Mouse (Mus musculus) testis, adult 2 months (tissue): ENCODE measurements around the gene Pllp. TPM values are rescaled to one million over a fixed set of nuclear protein-coding genes. Genes with fewer than 3 reads are reported as not detected.

ENCODE experiments used
- H3K27ac ChIP-seq: fragments of 200-500 bp; 2 replicates; pipeline ENCODE4 v1.5.1; 2012; ENCODE audit warnings: low read depth, low read length; ENCODE audit not compliant: control insufficient read depth, insufficient read depth
- H3K27me3 ChIP-seq: fragments of 200-500 bp; 2 replicates; pipeline ENCODE4 v1.6.1; 2012; ENCODE audit warnings: mild to moderate bottlenecking, low read length, moderate library complexity; ENCODE audit not compliant: control insufficient read depth, insufficient read depth
- H3K36me3 ChIP-seq: fragments of 200-500 bp; 2 replicates; pipeline ENCODE4 v1.6.1; 2012; ENCODE audit warnings: mild to moderate bottlenecking, low read length; ENCODE audit not compliant: control insufficient read depth, insufficient read depth
- H3K4me1 ChIP-seq: fragments of 200-500 bp; 2 replicates; pipeline ENCODE4 v1.6.1; 2012; ENCODE audit warnings: low read length; ENCODE audit not compliant: control insufficient read depth, insufficient read depth
- H3K4me3 ChIP-seq: fragments of 200-500 bp; 2 replicates; pipeline ENCODE4 v1.5.1; 2012; ENCODE audit warnings: low read depth, mild to moderate bottlenecking, low read length, moderate library complexity, mixed read lengths; ENCODE audit not compliant: control insufficient read depth
- CTCF ChIP-seq: fragments of 200-500 bp; IDR thresholded peaks from 2 replicates; pipeline ENCODE4 v1.5.1; 2012; ENCODE audit warnings: low read depth, mild to moderate bottlenecking, inconsistent platforms, low read length, moderate library complexity; ENCODE audit not compliant: control insufficient read depth, insufficient read depth, insufficient replicate concordance
- POLR2A ChIP-seq: fragments of 200-500 bp; IDR thresholded peaks from 2 replicates; pipeline ENCODE4 v1.6.1; 2012; ENCODE audit warnings: low read depth, mild to moderate bottlenecking, inconsistent platforms, low read length, moderate library complexity; ENCODE audit not compliant: control insufficient read depth
- polyA plus RNA-seq: library from polyadenylated mRNA; depleted of rRNA; stranded (reverse); fragments of >200 nt; gene quantifications from 2 replicates; pipeline ENCODE4 v1.2.3, GENCODE M21; 2012

Pllp gene
- polyA plus RNA-seq, 1 experiment = 0.65 TPM

DNA sequence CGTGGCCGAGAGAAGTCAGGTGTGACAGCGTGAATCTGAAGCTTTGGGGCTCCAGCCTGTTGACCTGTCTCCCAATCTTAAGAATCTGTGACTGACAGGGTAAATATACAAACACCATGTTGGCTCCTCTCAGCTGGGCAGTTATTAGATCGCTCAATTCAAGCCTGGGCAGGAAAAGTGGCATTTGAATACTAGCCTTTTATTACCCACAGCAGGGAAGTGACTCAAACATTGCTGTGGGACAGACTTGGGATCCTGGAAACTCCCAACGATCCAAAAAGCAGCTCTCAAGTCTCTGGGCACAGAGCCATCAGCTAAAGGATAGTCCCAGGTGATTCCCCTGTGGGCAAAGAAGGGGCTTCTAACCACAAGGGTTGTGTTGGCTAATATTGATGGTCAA, 18.5 kb upstream of the Pllp start:
- Histone ChIP-seq H3K27ac (no peak overlapping the region), H3K36me3 (no peaks in the 10 kb centered on the region), H3K4me1 (no peaks in the 10 kb centered on the region; the same call in 1 of the 2 replicates), H3K27me3 (no peaks in the 10 kb centered on the region), H3K4me3 (no peak overlapping the region)
- TF ChIP-seq POLR2A (no peak), CTCF (no peak)

- Histone ChIP-seq H3K27me3 (no peaks in the 10 kb centered on the region), H3K4me1 (peaks cover 2% of the 10 kb centered on the region), H3K4me3 (no peak overlapping the region), H3K27ac (no peak overlapping the region), H3K36me3 (no peaks in the 10 kb centered on the region)
- no peak for TF ChIP-seq POLR2A
- no peak for TF ChIP-seq CTCF
Measured at GRCm38 (mm10) chr8:94711160-94711718, 15.2 kb upstream of the Pllp start.

DNA sequence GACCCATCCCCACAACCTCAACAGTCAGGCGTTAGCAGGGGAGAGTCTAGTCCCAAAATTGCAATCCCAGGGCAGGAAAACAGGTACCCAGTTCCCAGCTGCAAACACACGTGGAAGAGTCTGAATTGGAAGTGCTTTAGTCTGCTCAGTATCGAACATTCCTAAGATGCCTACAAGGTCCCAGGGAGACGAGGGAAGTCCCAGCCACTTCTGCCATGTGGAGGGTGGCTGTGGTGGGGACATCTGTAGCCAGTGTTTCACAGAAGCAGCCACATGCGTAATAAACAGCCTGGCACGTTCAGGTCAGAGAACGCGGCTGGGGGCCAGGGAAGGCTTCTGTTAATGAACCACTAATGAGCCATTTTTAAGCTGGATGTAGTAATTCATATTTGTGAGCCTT, 14.3 kb upstream of the Pllp start:
- Histone ChIP-seq H3K4me1 (peaks cover 2% of the 10 kb centered on the region), H3K4me3 (no peak overlapping the region), H3K27me3 (no peaks in the 10 kb centered on the region), H3K36me3 (no peaks in the 10 kb centered on the region), H3K27ac (no peak overlapping the region)
- TF ChIP-seq CTCF (no peak), POLR2A (no peak)

DNA sequence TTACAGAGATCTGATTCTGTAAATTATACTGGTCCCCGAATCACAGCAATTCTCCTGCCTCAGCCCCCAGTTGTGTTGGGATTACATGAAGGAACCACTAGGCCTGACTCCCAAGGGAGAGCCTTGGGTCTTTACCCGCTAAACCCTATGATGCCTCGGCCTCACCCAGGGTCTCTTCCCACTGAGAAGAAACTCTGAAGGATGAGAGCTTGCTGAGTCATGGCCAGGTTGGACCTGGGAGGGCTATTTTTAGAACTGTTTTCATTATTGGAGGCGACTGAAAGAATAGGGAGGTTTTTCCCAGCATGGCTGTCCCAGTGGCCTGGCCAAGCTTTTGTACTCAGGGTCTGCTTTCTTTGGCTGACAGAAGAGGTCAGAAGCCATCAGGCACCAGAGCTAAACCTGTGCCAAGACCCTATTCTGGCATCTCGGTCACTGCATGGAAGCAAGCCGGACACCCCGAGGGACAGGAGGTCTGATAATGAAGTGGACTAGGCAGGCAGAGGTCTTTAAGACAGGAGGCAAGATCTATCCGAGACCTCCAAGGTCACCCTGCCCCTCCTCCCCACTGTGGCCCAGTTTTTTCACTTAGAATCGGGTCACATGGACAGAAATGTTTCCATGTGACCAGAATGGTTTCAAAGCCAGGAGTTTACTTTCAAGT, 10.8 kb upstream of the Pllp start:
- Histone ChIP-seq H3K27ac (peak overlapping the region; percentile 66), H3K4me3 (no peak overlapping the region), H3K27me3 (no peaks in the 10 kb centered on the region), H3K36me3 (no peaks in the 10 kb centered on the region), H3K4me1 (peaks cover 12% of the 10 kb centered on the region)
- no peak for TF ChIP-seq CTCF
- TF ChIP-seq POLR2A = no peak

- Histone ChIP-seq H3K27ac (peak overlapping the region; percentile 52; the same call in 1 of the 2 replicates), H3K4me1 (peaks cover 12% of the 10 kb centered on the region), H3K27me3 (no peaks in the 10 kb centered on the region), H3K4me3 (no peak overlapping the region), H3K36me3 (no peaks in the 10 kb centered on the region)
- TF ChIP-seq CTCF = no peak
Measured at GRCm38 (mm10) chr8:94705581-94706245, 9.6 kb upstream of the Pllp start.

GRCm38 (mm10) chr8:94704669-94704984, 8.5 kb upstream of the Pllp start:
- no peak overlapping the region for H3K27ac ChIP-seq
- no peaks in the 10 kb centered on the region for H3K27me3 ChIP-seq
- no peaks in the 10 kb centered on the region for H3K36me3 ChIP-seq
- peak overlapping the region; percentile 37 for H3K4me3 ChIP-seq
- no peak for TF ChIP-seq POLR2A
- no peak for TF ChIP-seq CTCF
- peaks cover 12% of the 10 kb centered on the region for H3K4me1 ChIP-seq

DNA sequence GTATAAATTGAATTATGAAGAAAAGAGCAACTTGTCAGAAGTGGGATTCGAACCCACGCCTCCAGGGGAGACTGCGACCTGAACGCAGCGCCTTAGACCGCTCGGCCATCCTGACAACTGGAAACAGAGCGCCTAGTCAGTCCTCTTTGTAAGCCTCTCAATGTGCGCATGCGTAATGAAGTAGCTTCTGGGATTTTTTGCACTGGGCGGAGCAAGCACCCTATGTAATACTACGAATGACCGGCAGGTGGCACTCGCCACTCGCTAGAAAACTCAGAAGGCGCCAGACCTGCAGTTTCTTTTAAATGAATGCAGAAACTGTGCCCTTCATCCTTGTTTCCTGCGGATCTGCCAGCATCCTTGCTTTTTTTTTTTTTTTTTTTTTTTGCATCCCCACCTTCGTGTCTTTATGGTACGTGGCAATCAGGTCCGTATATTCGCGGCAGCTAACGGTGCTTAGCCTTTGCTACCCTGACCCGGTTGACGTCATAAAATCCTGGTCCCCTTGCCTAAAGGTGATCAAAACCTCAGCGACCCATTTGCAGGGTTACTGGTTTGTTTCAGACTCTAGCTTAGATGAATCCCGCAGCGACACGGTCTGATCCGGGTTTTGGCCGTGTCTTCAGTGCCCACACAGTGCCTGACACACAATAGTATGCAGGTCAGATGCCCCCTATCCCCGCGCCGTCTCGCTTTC, 8.0 kb upstream of the Pllp start:
- Histone ChIP-seq H3K27me3 (no peaks in the 10 kb centered on the region), H3K27ac (no peak overlapping the region), H3K4me1 (peaks cover 12% of the 10 kb centered on the region), H3K4me3 (peak overlapping the region; percentile 37), H3K36me3 (no peaks in the 10 kb centered on the region)
- TF ChIP-seq CTCF (peak; percentile 90), POLR2A (no peak)
